Mouse (Mus musculus): ENCODE data around the gene Olfr456. TPM values are rescaled to one million over a fixed set of nuclear protein-coding genes. Genes with fewer than 3 reads are reported as not detected.

Olfr456 gene
- 0.06 TPM for polyA plus RNA-seq (2012; fragmentation: generic; extraction: Trizol)
- long read RNA-seq, experiment 1 = 0 reads
- long read RNA-seq, experiment 2 = 0 reads

DNA sequence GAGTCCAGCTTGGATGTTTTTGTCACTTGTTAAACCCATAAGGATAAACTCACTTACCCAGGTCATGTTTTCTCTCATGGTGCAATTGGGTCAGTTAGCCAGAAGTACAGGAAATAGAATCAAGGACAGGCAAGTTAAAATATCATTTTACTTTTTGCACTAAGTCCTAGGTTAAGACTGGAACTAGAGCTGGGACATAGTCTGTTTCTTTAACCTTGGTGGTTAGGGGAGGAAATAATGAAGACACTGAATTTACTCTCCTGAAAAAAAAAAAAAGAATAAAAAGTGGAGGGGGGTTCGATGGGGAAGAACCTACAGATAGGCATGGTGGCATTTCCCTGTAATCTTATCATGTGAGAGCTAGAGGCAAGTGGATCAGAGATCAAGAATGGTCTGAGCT is at the start of gene Olfr456:
Olfr456 (minus strand) TSS at position 101 of the 400 bp plus-strand sequence.
- TF ChIP-seq CTCF (IDR thresholded peaks at IDR 0.05; ENCODE audit: control insufficient read depth, insufficient read depth, insufficient read length) = no peak
- TF ChIP-seq USF1 (IDR thresholded peaks at IDR 0.05; ENCODE audit: low read depth) = no peak
- no peak for TF ChIP-seq MYOG (IDR thresholded peaks at IDR 0.05; ENCODE audit: control insufficient read depth, extremely low read depth, insufficient read length)
- no peak for TF ChIP-seq MAX (IDR thresholded peaks at IDR 0.05)
- no peak for TF ChIP-seq FOSL1 (IDR thresholded peaks at IDR 0.05; ENCODE audit: insufficient read depth, low read length, poor library complexity, severe bottlenecking)
- TF ChIP-seq MYOD1 (IDR thresholded peaks at IDR 0.05; ENCODE audit: control insufficient read depth, insufficient read length, low read depth) = no peak
- TF ChIP-seq CEBPB (IDR thresholded peaks at IDR 0.05; ENCODE audit: low read depth) = no peak
- no peaks in the 10 kb centered on the region for H3K79me2 ChIP-seq (ENCODE audit: control insufficient read depth, insufficient read depth)
- no peaks in the 10 kb centered on the region for H3K27me3 ChIP-seq (ENCODE audit: control insufficient read depth, insufficient read depth, insufficient read length)

DNA sequence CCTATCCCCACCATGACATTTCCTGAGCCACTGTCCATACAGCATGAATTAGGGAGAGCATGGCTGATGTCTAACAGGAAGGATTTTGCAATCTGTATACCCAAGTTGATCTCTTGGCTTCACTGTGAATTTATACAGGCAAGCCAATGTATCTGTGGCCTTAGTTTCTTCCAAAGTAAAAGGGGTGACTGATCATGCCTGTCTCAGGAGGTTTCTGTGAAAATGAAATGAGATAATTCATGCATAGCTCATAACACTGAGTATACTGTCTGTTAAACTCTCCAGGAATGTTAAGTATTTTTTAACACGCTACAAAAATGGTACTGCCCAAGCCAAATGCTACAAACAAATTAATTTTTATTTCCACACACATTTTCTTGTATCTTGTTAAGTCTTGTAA is 26.4 kb upstream of the Olfr456 start:
- no peaks in the 10 kb centered on the region for H3K79me2 ChIP-seq (ENCODE audit: control insufficient read depth, insufficient read depth)
- H3K4me3 ChIP-seq (ENCODE audit: insufficient read depth, poor library complexity, severe bottlenecking) = no peak overlapping the region
- no peak overlapping the region for H3ac ChIP-seq (ENCODE audit: control insufficient read depth, insufficient read length, low read depth)
- no peaks in the 10 kb centered on the region for H3K36me3 ChIP-seq (ENCODE audit: control insufficient read depth, insufficient read depth)
- H3K79me3 ChIP-seq (ENCODE audit: low read depth) = no peaks in the 10 kb centered on the region
- TF ChIP-seq CEBPB (IDR thresholded peaks at IDR 0.05; ENCODE audit: low read depth) = no peak
- no peak for TF ChIP-seq FOSL1 (IDR thresholded peaks at IDR 0.05; ENCODE audit: insufficient read depth, low read length, poor library complexity, severe bottlenecking)
- TF ChIP-seq MAX (IDR thresholded peaks at IDR 0.05) = no peak
- TF ChIP-seq USF1 (IDR thresholded peaks at IDR 0.05; ENCODE audit: low read depth) = no peak
- no peak for TF ChIP-seq CTCF (IDR thresholded peaks at IDR 0.05; ENCODE audit: control insufficient read depth, insufficient read depth, insufficient read length)
- no peak for TF ChIP-seq MYOD1 (IDR thresholded peaks at IDR 0.05; ENCODE audit: control insufficient read depth, insufficient read length, low read depth)
- TF ChIP-seq MYOG (IDR thresholded peaks at IDR 0.05; ENCODE audit: control insufficient read depth, extremely low read depth, insufficient read length) = no peak
- H3K27me3 ChIP-seq (ENCODE audit: control insufficient read depth, insufficient read depth, insufficient read length) = no peaks in the 10 kb centered on the region

More for the DNA sequence above, at the start of gene Olfr456:
- Histone ChIP-seq H3K79me3 (ENCODE audit: low read depth) (no peaks in the 10 kb centered on the region), H3K4me3 (ENCODE audit: insufficient read depth, poor library complexity, severe bottlenecking) (no peak within 1 kb of the TSS), H3ac (ENCODE audit: control insufficient read depth, insufficient read length, low read depth) (no peak within 1 kb of the TSS), H3K36me3 (ENCODE audit: control insufficient read depth, insufficient read depth) (no peaks in the 10 kb centered on the region)

GRCm38 (mm10) chr6:42509311-42509710 is 22.3 kb upstream of the Olfr456 start:
- TF ChIP-seq CTCF (IDR thresholded peaks at IDR 0.05; ENCODE audit: control insufficient read depth, insufficient read depth, insufficient read length) (no peak), CEBPB (IDR thresholded peaks at IDR 0.05; ENCODE audit: low read depth) (no peak), MAX (IDR thresholded peaks at IDR 0.05) (no peak), USF1 (IDR thresholded peaks at IDR 0.05; ENCODE audit: low read depth) (no peak), FOSL1 (IDR thresholded peaks at IDR 0.05; ENCODE audit: insufficient read depth, low read length, poor library complexity, severe bottlenecking) (no peak), MYOD1 (IDR thresholded peaks at IDR 0.05; ENCODE audit: control insufficient read depth, insufficient read length, low read depth) (no peak), MYOG (IDR thresholded peaks at IDR 0.05; ENCODE audit: control insufficient read depth, extremely low read depth, insufficient read length) (no peak)
- H3ac ChIP-seq (ENCODE audit: control insufficient read depth, insufficient read length, low read depth) = no peak overlapping the region
- H3K4me3 ChIP-seq (ENCODE audit: insufficient read depth, poor library complexity, severe bottlenecking) = no peak overlapping the region

GRCm38 (mm10) chr6:42503478-42503877 is 16.5 kb upstream of the Olfr456 start:
- TF ChIP-seq USF1 (IDR thresholded peaks at IDR 0.05; ENCODE audit: low read depth) = no peak
- TF ChIP-seq CEBPB (IDR thresholded peaks at IDR 0.05; ENCODE audit: low read depth) = no peak
- Histone ChIP-seq H3K79me2 (ENCODE audit: control insufficient read depth, insufficient read depth) (no peaks in the 10 kb centered on the region), H3ac (ENCODE audit: control insufficient read depth, insufficient read length, low read depth) (no peak overlapping the region), H3K79me3 (ENCODE audit: low read depth) (no peaks in the 10 kb centered on the region), H3K36me3 (ENCODE audit: control insufficient read depth, insufficient read depth) (no peaks in the 10 kb centered on the region), H3K4me3 (ENCODE audit: insufficient read depth, poor library complexity, severe bottlenecking) (no peak overlapping the region), H3K27me3 (ENCODE audit: control insufficient read depth, insufficient read depth, insufficient read length) (no peaks in the 10 kb centered on the region)

More at GRCm38 (mm10) chr6:42509311-42509710, 22.3 kb upstream of the Olfr456 start:
- Histone ChIP-seq H3K36me3 (ENCODE audit: control insufficient read depth, insufficient read depth) (no peaks in the 10 kb centered on the region), H3K79me2 (ENCODE audit: control insufficient read depth, insufficient read depth) (no peaks in the 10 kb centered on the region), H3K27me3 (ENCODE audit: control insufficient read depth, insufficient read depth, insufficient read length) (no peaks in the 10 kb centered on the region), H3K79me3 (ENCODE audit: low read depth) (no peaks in the 10 kb centered on the region)

DNA sequence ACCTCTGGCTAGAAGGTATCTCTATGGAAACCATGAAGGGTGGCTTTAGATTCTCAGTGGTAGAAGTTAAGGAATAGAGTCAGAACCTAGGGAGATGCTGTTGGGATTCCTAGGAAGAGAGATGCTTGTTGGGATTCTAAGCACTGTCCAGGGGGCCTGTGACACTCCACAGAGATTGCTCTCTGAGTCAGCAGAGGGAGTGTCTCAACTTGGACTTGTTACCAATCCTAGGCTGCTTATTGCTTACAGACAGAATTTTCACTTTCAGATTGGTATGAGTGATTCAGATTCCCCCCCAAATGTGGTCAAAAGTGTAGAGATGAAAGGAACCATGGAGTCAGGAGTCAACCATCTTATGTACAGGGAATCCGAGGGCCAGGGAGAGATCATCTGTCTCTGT is 2.7 kb upstream of the Olfr456 start:
- Histone ChIP-seq H3K79me3 (ENCODE audit: low read depth) (no peaks in the 10 kb centered on the region), H3K36me3 (ENCODE audit: control insufficient read depth, insufficient read depth) (no peaks in the 10 kb centered on the region), H3K4me3 (ENCODE audit: insufficient read depth, poor library complexity, severe bottlenecking) (no peak overlapping the region), H3K27me3 (ENCODE audit: control insufficient read depth, insufficient read depth, insufficient read length) (no peaks in the 10 kb centered on the region), H3K79me2 (ENCODE audit: control insufficient read depth, insufficient read depth) (no peaks in the 10 kb centered on the region), H3ac (ENCODE audit: control insufficient read depth, insufficient read length, low read depth) (no peak overlapping the region)
- TF ChIP-seq MYOG (IDR thresholded peaks at IDR 0.05; ENCODE audit: control insufficient read depth, extremely low read depth, insufficient read length) (no peak), FOSL1 (IDR thresholded peaks at IDR 0.05; ENCODE audit: insufficient read depth, low read length, poor library complexity, severe bottlenecking) (no peak), CTCF (IDR thresholded peaks at IDR 0.05; ENCODE audit: control insufficient read depth, insufficient read depth, insufficient read length) (no peak), MAX (IDR thresholded peaks at IDR 0.05) (no peak), MYOD1 (IDR thresholded peaks at IDR 0.05; ENCODE audit: control insufficient read depth, insufficient read length, low read depth) (no peak), CEBPB (IDR thresholded peaks at IDR 0.05; ENCODE audit: low read depth) (no peak), USF1 (IDR thresholded peaks at IDR 0.05; ENCODE audit: low read depth) (no peak)

- no peaks in the 10 kb centered on the region for H3K27me3 ChIP-seq (ENCODE audit: control insufficient read depth, insufficient read depth, insufficient read length)
- H3K36me3 ChIP-seq (ENCODE audit: control insufficient read depth, insufficient read depth) = no peaks in the 10 kb centered on the region
- H3K79me2 ChIP-seq (ENCODE audit: control insufficient read depth, insufficient read depth) = no peaks in the 10 kb centered on the region
- no peak overlapping the region for H3ac ChIP-seq (ENCODE audit: control insufficient read depth, insufficient read length, low read depth)
- H3K4me3 ChIP-seq (ENCODE audit: insufficient read depth, poor library complexity, severe bottlenecking) = no peak overlapping the region
- no peaks in the 10 kb centered on the region for H3K79me3 ChIP-seq (ENCODE audit: low read depth)
- TF ChIP-seq CTCF (IDR thresholded peaks at IDR 0.05; ENCODE audit: control insufficient read depth, insufficient read depth, insufficient read length) (no peak), MYOG (IDR thresholded peaks at IDR 0.05; ENCODE audit: control insufficient read depth, extremely low read depth, insufficient read length) (no peak), MYOD1 (IDR thresholded peaks at IDR 0.05; ENCODE audit: control insufficient read depth, insufficient read length, low read depth) (no peak), CEBPB (IDR thresholded peaks at IDR 0.05; ENCODE audit: low read depth) (no peak), FOSL1 (IDR thresholded peaks at IDR 0.05; ENCODE audit: insufficient read depth, low read length, poor library complexity, severe bottlenecking) (no peak), MAX (IDR thresholded peaks at IDR 0.05) (no peak), USF1 (IDR thresholded peaks at IDR 0.05; ENCODE audit: low read depth) (no peak)
Observed at GRCm38 (mm10) chr6:42484633-42485032, 2.4 kb downstream of the Olfr456 start.

Data from C2C12 (cell line).